Mouse (Mus musculus) liver, embryonic 11.5 days (tissue): ENCODE measurements around the gene Mgp. TPM values are rescaled to one million over a fixed set of nuclear protein-coding genes. Genes with fewer than 3 reads are reported as not detected.
A peak's percentile ranks its signal among the peaks of the same experiment; 100 is the strongest.

ENCODE experiments used
- ATAC-seq: fragments of 200-750 bp; cut with Nextera tagmentation; replicated peaks from 2 replicates; pipeline ENCODE4 v1.8.0; 2017; ENCODE audit warnings: moderate number of reproducible peaks, mild to moderate bottlenecking, moderate TSS enrichment, moderate library complexity; ENCODE audit not compliant: low FRiP score
- DNase-seq: peaks from one replicate; pipeline ENCODE4 v3.0.0-alpha.2; 2017; ENCODE audit warnings: low spot score
- H3K27ac ChIP-seq: fragments of 300-500 bp; sonication (generic); 2 replicates; pipeline ENCODE4 v1.5.1; 2014; ENCODE audit warnings: mild to moderate bottlenecking, low read depth, low read length, control low read depth
- H3K27me3 ChIP-seq: fragments of 300-500 bp; sonication (generic); replicated peaks from 2 replicates; pipeline ENCODE4 v1.6.1; 2014; ENCODE audit warnings: low read length, mixed read lengths; ENCODE audit not compliant: control insufficient read depth, insufficient read depth
- H3K36me3 ChIP-seq: fragments of 300-500 bp; sonication (generic); 2 replicates; pipeline ENCODE4 v1.6.1; 2014; ENCODE audit warnings: mild to moderate bottlenecking, low read length, moderate library complexity, mixed read lengths; ENCODE audit not compliant: control insufficient read depth, insufficient read depth
- H3K4me1 ChIP-seq: fragments of 300-500 bp; sonication (generic); replicated peaks from 2 replicates; pipeline ENCODE4 v1.6.1; 2014; ENCODE audit warnings: low read length, mixed read lengths; ENCODE audit not compliant: control insufficient read depth, insufficient read depth
- H3K4me2 ChIP-seq: fragments of 300-500 bp; sonication (generic); 2 replicates; pipeline ENCODE4 v1.6.1; 2014; ENCODE audit warnings: mild to moderate bottlenecking, control low read depth, moderate library complexity
- H3K4me3 ChIP-seq: fragments of 300-500 bp; sonication (generic); 2 replicates; pipeline ENCODE4 v1.5.1; 2014; ENCODE audit warnings: low read depth, low read length, control low read depth
- H3K9ac ChIP-seq: fragments of 300-500 bp; sonication (generic); 2 replicates; pipeline ENCODE4 v1.6.1; 2014; ENCODE audit warnings: low read depth, low read length, control low read depth
- H3K9me3 ChIP-seq: fragments of 300-500 bp; sonication (generic); 2 replicates; pipeline ENCODE4 v1.6.1; 2016; ENCODE audit warnings: low read length, inconsistent platforms, mixed read lengths; ENCODE audit not compliant: control insufficient read depth
- WGBS: fragments of 180-500 bp; shearing (Covaris S2); extraction: QIAGEN DNeasy Blood & Tissue Kit; methylation state at CpG from one replicate; pipeline ENCODE4 v1.1.7; 2014; 5-methylcytosine and 5-hydroxymethylcytosine counted together
- polyA plus RNA-seq: library from polyadenylated mRNA; unstranded; fragments of >200 nt; fragmentation: Nextera tagmentation; extraction: Ambion mirVana; gene quantifications from 2 replicates; pipeline ENCODE4 v1.2.1, GENCODE M21; 2014

The Mgp gene
- polyA plus RNA-seq: 7.7 and 8.2 TPM in 2 replicates

DNA sequence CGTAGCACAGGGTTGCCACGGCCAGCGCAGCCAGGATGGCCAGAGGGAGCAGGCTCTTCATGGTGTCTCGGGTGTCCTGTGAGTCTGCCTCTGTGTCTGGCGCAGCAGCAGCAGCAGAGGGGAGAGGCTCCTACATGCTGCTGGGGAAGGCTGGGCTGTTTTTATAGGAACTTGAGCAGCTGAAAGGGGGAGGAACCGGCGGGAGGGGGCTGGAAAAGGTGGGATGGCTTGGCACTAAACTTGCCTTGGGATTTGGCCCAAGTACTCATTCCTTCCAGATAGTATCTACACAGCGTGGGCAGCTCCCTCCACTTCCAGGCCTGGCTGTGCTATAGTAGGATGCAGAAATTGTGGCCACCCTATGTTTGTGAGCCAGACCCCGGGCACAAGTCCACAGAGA is at the start of gene Mgp:
Gene Mgp (minus strand): TSS at position 154 of the 400 bp plus-strand sequence.
- H3K36me3 ChIP-seq: no peaks in the 10 kb centered on the region
- no peak within 1 kb of the TSS for H3K27ac ChIP-seq
- no peak for ATAC-seq
- no peak for DNase-seq
- H3K9me3 ChIP-seq: no peaks in the 10 kb centered on the region
- no peak within 1 kb of the TSS for H3K4me3 ChIP-seq
- WGBS: 57% methylated on average over 9 of the region's 9 CpGs
- no peaks in the 10 kb centered on the region for H3K27me3 ChIP-seq
- H3K9ac ChIP-seq: no peak within 1 kb of the TSS
- no peak within 1 kb of the TSS for H3K4me2 ChIP-seq
- H3K4me1 ChIP-seq: no peaks in the 10 kb centered on the region

DNA sequence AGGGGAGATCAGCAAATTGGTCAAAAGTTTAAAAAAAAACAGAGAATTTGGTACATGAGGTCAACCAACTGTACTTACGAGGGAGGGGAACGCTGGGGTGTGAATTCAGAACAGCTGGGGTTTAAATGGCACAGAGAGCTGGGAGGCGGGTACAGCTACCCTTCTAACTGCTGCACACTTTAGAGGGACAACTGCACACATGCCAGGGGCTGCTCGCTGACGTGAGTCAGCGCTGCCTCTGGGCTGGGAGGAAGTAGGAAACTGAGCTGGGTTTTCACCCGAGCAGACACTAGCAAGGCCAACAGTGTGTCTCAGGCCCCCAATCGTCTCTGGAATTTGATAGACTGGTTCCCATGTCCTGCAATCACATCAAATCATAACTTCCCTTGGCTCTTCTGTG is 49.4 kb upstream of the Mgp start:
- Histone ChIP-seq H3K27me3 (no peaks in the 10 kb centered on the region), H3K4me3 (no peak overlapping the region), H3K36me3 (peaks cover 4% of the 10 kb centered on the region; the same call in 1 of the 2 replicates), H3K4me2 (no peak overlapping the region), H3K4me1 (no peaks in the 10 kb centered on the region), H3K9me3 (no peaks in the 10 kb centered on the region), H3K9ac (no peak overlapping the region), H3K27ac (no peak overlapping the region)
- DNase-seq: no peak
- no peak for ATAC-seq
- 70% methylated on average over 8 of the region's 8 CpGs for WGBS

GRCm38 (mm10) chr6:136923532-136923931 is 47.9 kb upstream of the Mgp start, which contains the start of gene Pde6h:
Gene Pde6h (plus strand): TSS chr6:136923832.
- Histone ChIP-seq H3K4me3 (no peak within 1 kb of the TSS), H3K36me3 (peaks cover 4% of the 10 kb centered on the region; the same call in 1 of the 2 replicates), H3K4me1 (no peaks in the 10 kb centered on the region), H3K9ac (no peak within 1 kb of the TSS), H3K27ac (no peak within 1 kb of the TSS), H3K4me2 (no peak within 1 kb of the TSS), H3K9me3 (no peaks in the 10 kb centered on the region), H3K27me3 (no peaks in the 10 kb centered on the region)
- 86% methylated on average over 8 of the region's 8 CpGs for WGBS
- ATAC-seq: no peak
- DNase-seq: no peak

- H3K36me3 ChIP-seq: peaks cover 4% of the 10 kb centered on the region; the same call in 1 of the 2 replicates
- H3K27me3 ChIP-seq: no peaks in the 10 kb centered on the region
- H3K4me2 ChIP-seq: no peak overlapping the region
- no peaks in the 10 kb centered on the region for H3K9me3 ChIP-seq
- H3K27ac ChIP-seq: no peak overlapping the region
- DNase-seq: no peak
- no peak overlapping the region for H3K9ac ChIP-seq
- no peak overlapping the region for H3K4me3 ChIP-seq
- H3K4me1 ChIP-seq: no peaks in the 10 kb centered on the region
- WGBS: 87% methylated on average over 7 of the region's 7 CpGs
- no peak for ATAC-seq
Measured at GRCm38 (mm10) chr6:136922871-136923270, 47.2 kb upstream of the Mgp start.

DNA sequence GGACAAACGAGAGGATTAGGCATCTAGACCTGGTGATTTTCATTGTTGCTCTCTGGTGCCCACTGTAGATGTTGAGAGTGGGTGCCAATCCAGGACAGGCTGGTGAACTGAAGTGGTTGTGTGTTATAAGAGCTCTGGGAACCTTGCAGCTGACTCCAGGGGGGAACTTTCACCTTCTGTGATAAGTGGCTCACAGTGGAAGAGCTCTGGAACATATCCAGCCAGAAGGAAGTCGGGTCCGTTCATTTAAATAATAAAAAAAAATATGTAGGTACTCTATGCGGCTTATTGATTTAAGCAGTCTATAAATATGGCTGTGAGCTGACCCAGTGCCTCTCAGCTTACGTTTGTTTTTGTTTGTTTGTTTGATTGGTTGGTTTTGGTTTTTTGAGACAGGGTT is 46.5 kb upstream of the Mgp start, which contains the start of gene Erp27:
Gene Erp27 (minus strand): TSS at position 101 of the 400 bp plus-strand sequence.
- DNase-seq: no peak
- peaks cover 4% of the 10 kb centered on the region; the same call in 1 of the 2 replicates for H3K36me3 ChIP-seq
- H3K9me3 ChIP-seq: no peaks in the 10 kb centered on the region
- H3K9ac ChIP-seq: no peak within 1 kb of the TSS
- H3K4me1 ChIP-seq: no peaks in the 10 kb centered on the region
- no peak for ATAC-seq
- H3K4me2 ChIP-seq: no peak within 1 kb of the TSS
- WGBS: 75% methylated on average over 5 of the region's 5 CpGs
- no peak within 1 kb of the TSS for H3K27ac ChIP-seq
- no peak within 1 kb of the TSS for H3K4me3 ChIP-seq
- H3K27me3 ChIP-seq: no peaks in the 10 kb centered on the region

GRCm38 (mm10) chr6:136921601-136922000 is 46.0 kb upstream of the Mgp start:
- 74% methylated on average over 7 of the region's 7 CpGs for WGBS
- H3K4me2 ChIP-seq: no peak overlapping the region
- no peaks in the 10 kb centered on the region for H3K4me1 ChIP-seq
- no peaks in the 10 kb centered on the region for H3K27me3 ChIP-seq
- H3K36me3 ChIP-seq: peaks cover 4% of the 10 kb centered on the region; the same call in 1 of the 2 replicates
- ATAC-seq (no peak), DNase-seq (no peak)
- no peaks in the 10 kb centered on the region for H3K9me3 ChIP-seq
- H3K27ac ChIP-seq: no peak overlapping the region
- no peak overlapping the region for H3K9ac ChIP-seq
- no peak overlapping the region for H3K4me3 ChIP-seq

DNA sequence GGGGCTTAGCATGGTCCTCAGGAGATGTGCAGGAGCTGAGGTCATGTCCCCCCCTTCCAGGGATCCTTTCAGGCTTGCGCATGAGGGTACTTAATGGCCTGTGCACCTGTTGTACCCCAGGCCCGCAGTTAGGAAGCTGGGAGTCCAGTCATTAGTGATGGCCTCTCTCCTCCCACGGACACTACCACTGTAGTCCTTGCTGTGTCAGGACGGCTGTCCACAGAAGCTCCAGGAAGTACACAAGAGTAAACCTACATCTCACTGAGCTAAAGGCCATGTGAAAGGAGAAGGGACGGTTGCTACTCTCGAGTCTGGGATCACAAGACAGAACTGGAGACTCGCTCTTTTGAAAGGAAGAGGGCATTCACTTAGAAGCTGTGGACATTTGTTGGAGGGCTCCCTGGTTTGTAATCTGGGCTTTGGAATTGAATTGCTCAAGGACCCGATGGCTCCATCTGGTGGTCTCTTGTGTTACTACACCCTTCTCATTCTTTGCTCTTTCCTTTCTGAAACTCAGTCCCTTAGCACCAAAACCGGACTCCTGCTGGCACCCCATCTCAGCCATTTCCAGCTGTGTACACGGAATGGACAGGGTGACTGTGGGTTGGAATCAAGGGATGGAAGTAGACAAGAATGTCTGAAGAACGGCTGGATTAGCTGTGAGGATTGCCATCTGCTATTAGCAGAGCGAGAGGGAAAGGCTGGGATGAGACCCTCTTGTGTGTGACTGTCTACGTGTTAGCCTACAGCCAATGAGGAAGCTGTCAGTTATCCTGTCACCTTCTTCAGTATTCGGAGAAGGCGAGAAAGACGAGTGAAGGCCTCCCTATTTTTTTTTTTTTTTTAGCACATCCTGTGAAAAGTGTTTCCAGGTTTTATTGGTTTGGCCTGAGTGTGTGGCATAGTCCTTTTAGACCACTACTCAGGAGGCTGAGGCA is 45.0 kb upstream of the Mgp start:
- Histone ChIP-seq H3K9ac (no peak overlapping the region), H3K9me3 (no peaks in the 10 kb centered on the region), H3K4me2 (no peak overlapping the region), H3K4me3 (no peak overlapping the region), H3K27me3 (no peaks in the 10 kb centered on the region), H3K27ac (no peak overlapping the region), H3K36me3 (no peaks in the 10 kb centered on the region), H3K4me1 (no peaks in the 10 kb centered on the region)
- ATAC-seq (0 out of 2 replicates have a peak, but pooled peaks have one; percentile 25), DNase-seq (peak; percentile 60)
- 35% methylated on average over 16 of the region's 16 CpGs for WGBS

GRCm38 (mm10) chr6:136917885-136918284 is 42.3 kb upstream of the Mgp start:
- 33% methylated on average over 2 of the region's 2 CpGs for WGBS
- Histone ChIP-seq H3K27me3 (no peaks in the 10 kb centered on the region), H3K27ac (no peak overlapping the region), H3K4me2 (no peak overlapping the region), H3K4me1 (no peaks in the 10 kb centered on the region), H3K36me3 (no peaks in the 10 kb centered on the region), H3K4me3 (no peak overlapping the region), H3K9me3 (no peaks in the 10 kb centered on the region), H3K9ac (no peak overlapping the region)
- ATAC-seq (no peak), DNase-seq (no peak)
